Mouse (Mus musculus): ENCODE data around the gene Lnx1.

Gene Lnx1

DNA sequence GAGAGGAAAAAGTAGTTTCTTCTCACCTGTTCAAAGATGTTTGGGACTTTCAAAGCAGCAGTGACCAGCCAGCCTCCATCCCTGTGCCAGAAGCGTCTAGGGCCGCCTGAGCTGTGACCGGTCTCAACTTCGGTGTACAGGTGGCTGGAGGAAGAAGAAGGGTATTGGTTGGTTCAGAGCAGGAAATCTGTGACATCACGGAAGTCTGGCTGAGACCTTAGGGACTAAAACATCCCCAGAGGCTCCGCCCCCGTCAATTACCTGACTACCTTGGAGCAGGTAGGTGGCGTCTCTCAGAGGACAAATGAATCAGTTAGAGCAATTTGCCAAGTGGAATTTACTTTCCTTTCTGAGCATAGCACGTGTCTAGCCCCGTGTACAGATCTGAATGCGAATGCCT is at the start of gene Lnx1:
Lnx1 (minus strand) TSS at position 147 of the 400 bp plus-strand sequence.
- DNase-seq (ENCODE audit: low spot score) = no peak

DNA sequence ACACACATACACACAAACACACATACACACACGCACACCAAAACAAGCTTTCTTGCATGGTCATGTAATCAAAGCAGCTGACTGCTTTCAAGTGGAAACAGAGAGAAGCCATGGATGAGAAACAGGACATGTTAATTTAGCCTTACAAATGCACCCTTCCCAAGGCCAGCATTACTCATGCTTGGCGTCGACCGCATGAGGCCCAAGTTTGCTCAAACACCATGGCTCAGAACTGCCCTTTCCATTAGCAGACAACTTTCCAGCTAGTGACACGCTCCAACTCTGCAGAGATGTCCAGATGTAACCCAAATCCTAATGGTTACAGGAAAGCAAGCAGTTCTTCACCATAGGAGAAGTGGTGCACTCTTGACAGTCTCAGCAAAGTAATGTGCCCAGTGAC is 47.8 kb upstream of the Lnx1 start:
- DNase-seq (ENCODE audit: low spot score) = no peak

DNA sequence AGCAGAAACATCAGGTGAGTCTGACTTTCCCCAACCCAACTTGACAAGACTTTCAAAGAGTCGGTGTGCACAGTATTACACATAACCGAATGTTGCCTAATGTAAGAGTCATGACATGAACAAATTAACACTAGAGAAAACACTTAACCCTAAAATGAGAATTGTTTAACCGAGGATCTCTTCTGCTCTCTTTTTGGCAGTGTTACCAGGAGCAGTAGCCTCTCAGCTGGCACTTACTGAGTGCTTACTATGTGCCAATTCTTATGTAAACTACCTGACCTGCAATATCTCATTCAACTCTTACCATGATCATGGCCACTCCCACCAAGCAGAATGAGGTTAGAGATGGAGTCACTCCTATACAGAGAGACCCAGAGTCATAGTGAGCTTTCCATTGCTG is 44.8 kb upstream of the Lnx1 start:
- DNase-seq (ENCODE audit: low spot score) = no peak

DNA sequence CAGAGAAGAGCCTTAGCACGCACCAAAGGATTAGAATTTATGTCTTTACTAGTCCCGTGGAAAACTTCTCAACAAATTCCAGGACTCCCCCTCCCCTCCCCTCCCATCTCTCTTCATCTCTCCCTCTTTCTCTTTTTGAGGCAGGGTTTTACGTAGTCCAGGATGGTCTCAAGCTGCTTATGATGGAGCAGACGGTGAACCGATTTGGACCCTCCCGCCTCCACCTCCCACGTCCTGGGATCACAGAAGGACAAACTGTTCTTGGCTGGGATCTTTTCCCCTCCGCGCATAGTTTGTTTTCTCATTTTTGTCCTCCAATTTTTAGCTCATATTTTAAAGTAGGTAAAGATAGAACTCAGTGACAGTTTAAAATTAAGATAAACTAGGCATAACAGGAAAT is 38.2 kb upstream of the Lnx1 start:
- DNase-seq (ENCODE audit: low spot score) = no peak

DNA sequence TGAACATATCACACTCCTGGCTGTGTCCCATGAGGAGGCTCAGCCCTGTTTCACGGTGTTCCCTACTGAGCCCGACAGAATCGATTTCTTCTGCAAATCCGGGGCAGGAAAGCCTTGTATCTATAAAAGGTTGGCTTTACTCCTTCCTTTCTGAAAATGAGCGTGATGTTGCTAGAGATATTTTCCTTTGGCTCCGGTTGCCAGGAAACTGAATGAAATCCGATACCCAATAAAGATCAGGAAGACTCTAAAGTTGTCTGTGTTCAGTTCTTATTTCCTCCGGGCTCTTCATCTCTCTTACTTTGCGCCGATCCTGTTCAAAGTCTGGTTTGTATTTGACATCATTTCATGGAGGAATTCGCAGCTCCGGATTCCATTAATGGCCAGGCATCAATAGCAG is 36.7 kb upstream of the Lnx1 start:
- DNase-seq (ENCODE audit: low spot score) = no peak

DNA sequence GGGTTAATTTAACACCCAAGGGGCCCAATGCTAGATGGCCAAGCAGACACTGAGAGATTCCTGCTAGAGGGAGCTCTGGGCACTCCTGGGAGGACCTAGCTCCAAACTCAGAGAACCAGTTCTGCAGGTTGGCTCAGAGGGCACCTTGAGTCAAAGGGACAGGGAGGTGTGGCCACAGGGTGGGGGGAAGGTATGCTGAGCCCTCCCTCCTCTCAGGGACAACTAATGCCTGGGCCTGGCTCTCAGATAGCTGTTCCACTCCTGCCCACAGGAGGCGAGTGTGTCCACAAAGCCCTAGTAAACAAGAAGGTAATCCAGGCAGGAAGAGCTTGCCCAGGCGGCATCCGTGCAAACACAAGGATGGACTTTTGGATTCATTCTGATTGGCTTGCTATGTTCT is 35.6 kb upstream of the Lnx1 start:
- DNase-seq (ENCODE audit: low spot score) = no peak

DNA sequence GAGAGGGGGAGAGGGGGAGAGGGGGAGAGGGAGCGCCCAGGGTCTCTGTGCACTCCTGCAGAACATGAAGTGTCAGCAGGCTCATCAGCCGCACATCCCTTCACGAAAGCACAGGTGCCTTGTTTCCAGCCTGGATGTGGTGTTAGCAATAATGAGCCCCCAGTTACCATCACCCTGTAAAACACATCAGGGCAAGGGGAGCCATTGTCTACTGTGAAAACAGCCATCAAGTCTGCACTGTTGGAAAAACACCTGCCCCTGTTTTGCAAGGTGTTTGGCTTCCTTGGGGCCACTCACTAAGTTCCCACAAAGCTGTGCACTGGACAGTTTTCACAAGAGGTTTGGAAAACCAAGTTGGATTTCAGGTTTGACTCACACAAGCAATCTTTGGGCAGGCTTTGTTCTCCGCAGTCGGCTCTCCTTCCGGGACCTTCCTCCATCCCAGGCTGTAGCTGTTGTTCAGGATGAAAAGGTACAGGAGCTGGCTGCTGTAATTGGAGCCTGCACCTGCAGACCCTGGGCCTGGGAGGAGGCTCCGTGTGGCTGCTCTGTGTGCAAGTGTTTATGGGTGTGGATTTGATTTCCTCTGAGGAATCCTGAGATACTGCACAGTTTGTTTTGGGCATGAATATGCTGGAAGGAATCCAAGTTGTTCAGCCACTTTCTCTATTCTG is 31.3 kb upstream of the Lnx1 start:
- DNase-seq (ENCODE audit: low spot score) = no peak

DNA sequence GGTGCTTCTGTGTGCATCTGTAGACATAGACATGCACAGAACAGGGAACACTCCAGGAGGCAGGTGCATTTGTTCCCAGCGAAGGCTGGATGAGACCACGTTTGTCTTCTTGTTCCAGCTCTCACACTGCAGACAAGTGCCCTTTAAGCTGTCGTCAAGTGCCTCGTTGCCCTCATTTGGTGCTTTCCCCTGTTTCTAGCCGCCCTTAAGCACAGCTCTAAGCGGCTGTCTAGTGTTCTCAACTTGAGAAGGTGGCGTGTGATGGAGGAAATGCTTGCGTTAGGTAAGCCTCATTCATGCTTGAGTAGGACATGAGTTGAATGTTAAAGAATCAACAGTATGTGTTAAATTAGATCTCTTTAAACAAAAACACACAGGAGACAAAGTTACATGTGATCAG is 29.9 kb upstream of the Lnx1 start:
- no peak for DNase-seq (ENCODE audit: low spot score)

DNA sequence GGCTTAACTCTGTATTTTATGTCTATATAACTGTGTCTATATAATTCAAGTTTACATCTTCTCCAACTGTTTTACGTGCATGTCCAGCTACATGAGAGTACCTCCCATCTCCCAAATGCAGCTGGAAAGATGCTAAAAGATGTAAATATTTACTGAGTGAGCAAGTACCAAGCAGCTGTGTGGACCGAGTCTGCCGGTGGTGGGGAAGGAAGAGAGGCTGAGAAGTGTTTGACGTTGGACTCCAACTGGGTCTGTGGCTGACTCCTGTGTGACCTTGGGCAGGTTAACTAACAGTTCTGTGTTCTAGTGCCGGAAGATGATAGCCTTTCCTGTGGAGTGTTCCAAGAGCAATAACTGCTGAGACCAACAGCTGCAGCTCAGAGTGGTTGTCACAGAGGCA is 27.9 kb upstream of the Lnx1 start:
- no peak for DNase-seq (ENCODE audit: low spot score)

DNA sequence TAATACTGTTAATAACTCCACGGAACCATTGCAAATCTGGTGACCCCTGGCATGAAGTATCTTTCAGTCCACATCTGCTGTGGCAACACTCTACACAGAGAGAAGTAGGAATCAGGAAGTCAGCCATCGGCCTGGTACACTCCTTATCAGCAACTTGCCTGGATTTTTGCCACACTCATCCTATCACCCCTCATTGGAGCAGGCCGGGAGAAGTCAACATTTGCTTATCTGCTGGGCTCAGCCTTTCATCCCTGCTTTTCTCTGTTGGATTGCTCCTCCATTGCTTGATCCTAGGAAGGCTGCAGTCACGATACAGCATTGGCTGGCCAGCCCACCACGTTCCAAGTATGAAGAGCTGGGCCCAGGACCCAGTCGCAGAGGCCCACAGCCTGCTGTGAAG is 26.9 kb upstream of the Lnx1 start:
- DNase-seq (ENCODE audit: low spot score) = no peak

DNA sequence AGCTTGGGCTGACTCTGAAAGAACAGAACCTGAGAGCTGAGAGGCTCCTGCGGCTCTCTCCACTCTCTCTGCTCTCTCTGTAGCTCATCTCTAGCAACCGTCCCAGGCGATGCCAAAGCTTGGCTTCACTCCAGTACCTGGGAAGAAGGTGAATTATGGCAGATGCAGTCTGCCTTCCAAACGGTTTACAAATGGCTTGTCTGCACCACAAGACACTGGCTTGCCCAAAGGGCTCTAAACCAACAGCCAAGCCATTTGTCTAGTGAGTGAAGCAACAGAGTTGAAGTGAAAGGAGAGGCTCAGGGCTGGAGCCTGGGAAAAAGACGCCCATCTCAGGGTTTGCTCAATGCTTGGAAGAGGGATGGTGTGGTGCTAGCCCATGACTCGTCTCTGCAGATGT is 25.5 kb upstream of the Lnx1 start:
- DNase-seq (ENCODE audit: low spot score) = no peak

DNA sequence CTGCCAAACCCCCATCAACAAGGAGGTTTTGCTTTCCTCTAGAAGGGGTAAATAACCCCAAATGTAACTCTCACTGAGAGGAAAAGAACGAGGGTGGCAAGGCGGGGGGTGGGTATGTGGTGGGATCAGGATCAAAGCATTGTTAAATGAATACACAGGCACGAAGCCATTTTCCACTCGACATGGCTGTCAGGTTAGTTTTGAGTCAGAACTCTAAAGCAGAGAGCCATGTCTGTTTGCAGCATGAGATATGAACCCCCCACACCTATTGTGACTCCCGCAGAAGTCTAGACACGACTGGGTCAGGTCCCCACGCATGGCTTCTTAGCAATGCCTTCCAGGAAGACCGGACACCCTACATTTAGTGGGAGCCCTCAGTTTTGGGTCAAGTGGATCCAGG is 24.6 kb upstream of the Lnx1 start:
- DNase-seq (ENCODE audit: low spot score) = no peak

DNA sequence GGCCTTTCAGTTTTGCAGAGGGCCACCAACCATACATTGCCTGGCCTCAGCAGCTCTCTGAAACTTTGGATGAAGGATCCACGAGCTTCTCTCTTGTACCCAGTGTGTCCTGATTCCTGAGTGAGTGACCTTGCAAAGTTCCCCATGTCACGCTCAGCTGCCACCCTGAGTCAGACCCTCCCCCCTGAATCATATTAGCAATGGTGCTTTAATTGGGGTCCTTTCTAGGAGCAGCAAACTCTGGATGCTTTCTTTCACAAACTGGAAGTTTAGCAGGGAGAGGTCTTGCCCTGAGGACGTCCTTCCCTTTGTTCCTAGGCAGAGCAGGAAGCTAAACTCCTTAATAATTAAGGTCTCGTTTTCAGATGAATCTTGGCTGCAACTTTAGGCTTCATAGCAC is 22.8 kb upstream of the Lnx1 start:
- DNase-seq (ENCODE audit: low spot score) = no peak

DNA sequence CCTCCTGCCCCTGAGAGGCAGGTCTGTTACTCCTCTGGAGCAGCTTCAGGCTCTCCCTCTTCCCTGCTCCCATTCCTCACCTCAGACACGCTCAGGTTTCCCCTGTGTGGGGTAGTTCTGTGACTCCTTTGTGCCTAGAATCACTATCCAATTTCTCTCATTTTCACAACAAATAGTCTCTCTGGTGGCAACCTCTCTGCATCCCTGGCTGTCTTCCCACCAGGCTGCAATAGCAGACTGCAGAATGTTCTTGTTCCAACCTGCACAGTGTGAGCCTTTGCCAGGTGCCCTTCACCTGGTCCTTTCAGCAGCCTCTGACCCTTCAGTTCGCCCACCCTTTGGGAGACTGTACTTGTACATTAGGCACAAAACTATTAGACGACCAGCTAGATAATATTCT is 19.1 kb upstream of the Lnx1 start:
- DNase-seq (ENCODE audit: low spot score) = no peak

DNA sequence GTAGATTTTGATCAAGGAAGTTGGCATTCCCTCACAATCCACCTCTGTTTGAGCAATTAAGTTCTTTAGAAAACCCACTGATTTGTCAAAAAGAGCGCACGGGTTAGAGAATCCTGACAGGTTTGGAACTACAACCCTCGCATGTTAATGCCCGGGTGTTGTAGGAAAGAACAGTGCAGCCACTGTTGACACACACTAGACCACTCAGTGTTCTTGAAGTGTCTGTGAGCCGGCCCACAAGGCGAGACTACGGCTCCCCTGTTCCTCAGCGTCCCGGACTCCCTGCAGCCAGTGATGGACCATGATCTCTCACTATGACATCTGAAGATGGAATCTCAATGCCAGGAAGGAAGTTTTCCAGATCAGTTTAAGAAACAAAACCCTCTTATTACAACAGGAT is 17.9 kb upstream of the Lnx1 start:
- DNase-seq (ENCODE audit: low spot score) = no peak

DNA sequence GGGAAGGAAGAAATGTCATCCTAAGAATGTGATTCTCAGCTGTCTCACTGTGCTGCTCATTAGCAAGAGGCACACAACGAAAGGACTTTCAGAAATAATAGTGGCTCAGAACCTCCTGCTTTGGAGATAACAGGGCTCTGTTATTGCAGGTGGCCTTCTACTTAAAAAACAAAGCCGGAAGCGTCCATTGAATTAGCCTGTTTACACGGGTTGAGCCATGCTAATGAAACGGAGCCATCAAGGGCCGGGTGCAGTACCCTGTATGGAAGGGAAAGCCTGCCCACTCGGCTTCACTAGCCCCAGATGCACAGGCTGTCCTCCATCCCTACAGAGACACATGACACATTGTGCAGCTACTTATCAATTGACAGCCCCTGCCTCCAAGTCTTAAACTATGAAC is 13.5 kb upstream of the Lnx1 start:
- peak; percentile 38 for DNase-seq (ENCODE audit: low spot score)

DNA sequence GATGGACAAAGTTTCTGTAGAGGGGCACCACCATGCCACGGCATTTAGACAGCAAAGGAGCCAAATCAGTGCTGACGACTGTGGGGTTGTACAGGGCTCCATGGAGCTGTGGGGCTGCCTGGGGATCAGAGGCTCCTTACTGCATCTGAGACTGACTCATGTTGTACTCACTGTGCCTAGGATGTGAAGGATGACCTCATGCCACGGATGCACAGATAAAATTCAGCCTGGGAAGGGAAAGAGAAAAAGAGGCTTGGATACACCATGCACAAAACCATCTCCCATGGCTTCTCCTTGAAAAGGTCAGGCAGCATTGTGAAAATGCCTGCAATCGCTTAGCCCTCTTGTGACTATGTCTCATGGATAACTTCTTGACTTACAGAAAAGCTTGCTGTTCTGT is 10.1 kb upstream of the Lnx1 start:
- no peak for DNase-seq (ENCODE audit: low spot score)

DNA sequence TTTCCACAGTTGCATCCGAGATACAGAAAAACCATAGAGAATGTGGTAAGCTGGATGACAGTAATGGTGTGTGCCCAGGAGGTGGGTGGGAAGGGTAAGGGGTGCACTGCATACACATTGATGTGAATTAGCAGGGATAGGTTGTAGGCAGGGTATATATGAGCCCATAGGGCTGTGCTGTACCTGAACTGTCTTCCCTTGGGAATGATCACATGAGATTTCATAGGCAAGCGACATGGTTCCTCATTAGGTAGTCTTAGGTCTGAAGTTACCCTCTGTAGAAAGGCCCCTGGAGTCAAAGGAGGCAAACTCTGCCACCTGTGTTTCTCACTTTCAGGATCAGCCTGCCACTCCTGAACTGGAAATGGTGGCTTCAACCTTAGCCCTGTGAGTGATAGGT is 9.3 kb upstream of the Lnx1 start:
- DNase-seq (ENCODE audit: low spot score) = no peak

DNA sequence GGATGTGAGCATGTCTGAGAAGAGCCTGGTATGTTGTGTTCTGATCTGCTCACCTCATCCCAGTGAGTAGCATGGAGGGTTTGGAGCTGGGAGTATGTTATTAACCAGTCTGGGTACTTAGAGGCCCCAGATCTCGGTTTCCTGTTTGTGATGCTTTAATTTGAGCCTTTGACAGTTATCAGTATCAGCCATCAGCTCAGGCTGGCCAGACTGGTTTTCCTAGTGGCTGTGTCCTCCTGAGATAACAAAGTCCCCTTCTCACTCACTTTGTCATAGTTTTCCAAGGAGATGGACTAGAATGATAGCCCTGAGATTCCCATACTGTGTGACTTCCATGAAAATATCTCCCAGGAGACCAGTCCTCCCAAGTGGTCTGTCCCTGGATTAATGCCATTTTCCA is 8.3 kb upstream of the Lnx1 start:
- no peak for DNase-seq (ENCODE audit: low spot score)

DNA sequence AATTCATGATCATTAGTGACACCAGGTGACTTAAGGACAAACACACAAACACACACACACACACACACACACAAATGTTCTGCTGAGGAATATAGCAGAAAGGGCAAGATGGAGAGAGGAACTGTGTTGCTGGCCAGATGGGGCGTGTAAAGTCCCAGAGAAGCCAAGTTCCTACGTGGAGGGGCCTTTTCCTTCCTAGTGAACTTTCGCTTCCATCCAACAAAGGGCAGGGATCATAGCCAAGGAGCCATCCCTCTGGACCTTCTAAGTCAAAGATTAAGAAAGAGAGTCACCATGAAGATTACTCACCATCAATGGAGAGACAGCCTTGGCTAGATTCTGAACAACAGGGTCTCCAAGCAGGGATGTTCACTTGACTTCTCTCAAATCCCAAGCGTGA is 7.5 kb upstream of the Lnx1 start:
- no peak for DNase-seq (ENCODE audit: low spot score)

DNA sequence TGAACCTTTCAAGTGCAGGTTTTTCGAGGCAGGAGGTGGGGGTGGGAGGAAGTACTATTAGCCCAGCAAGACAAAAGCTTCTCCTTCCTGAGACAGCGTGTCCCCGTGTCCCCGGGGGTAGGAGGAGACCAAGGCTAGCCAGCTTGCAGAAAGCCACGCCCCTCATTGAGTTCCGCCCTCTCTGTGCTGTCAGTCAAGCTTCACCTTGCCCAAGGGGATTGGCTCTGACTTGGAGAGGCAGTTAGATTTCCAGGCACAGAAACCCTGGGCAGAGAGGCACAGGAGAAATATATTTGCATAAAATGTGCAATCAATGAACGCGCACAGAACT is 1.7 kb upstream of the Lnx1 start:
- peak; percentile 87 for DNase-seq (ENCODE audit: low spot score)

DNA sequence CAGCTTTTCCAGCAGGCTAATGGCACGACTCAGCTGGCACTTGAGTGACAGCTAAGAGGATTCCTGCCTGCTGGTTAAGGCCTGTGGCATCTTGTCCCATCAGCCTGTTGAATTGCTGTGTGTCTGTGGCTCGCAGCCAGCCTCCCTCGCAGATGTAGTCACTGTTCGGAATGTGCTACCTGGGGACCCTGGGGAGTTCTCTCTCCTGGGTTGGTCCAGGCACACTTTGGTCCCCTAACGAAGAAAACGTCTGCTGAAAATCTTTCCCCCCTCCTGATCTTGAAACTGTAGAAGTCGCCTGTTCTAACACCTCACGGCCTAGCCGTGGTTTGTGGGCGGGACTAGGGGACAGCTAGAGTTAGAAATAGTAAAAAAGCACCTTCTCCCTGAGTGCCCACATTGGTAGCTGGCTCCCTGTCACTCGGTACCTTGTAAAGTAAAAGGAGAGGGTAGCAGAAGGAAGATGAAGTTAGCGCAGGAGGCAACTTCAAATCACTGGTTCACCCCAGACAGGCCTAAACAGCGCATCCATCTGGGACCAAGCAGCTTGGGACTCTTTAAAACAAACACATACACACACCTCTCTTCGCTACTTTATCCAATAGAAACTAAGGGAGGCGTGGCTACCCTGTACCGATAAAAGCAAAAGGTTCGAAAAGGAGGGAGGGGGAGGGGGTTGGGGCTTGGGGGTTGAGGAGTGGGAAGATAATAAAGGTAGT is 1.2 kb upstream of the Lnx1 start:
- peak; percentile 57 for DNase-seq (ENCODE audit: low spot score)

DNA sequence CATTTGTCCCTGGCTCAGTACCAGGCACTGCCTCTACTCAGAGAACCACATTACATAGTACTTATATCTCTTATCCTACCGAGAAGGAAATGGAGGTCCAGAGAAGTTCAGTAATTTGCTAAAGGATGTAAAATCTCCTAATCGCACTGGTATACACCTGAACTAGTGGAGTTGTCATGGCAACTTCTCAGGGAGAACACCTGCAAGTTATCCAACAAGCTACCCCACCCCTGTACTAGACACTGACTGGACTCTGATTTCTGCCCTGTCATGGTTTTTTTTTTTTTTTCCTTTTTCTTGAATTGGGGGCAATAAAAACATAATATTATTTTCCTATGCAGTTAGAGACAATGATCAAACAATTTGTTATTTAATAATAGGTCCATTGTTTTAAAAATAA is 1.8 kb downstream of the Lnx1 start:
- DNase-seq (ENCODE audit: low spot score) = no peak

DNA sequence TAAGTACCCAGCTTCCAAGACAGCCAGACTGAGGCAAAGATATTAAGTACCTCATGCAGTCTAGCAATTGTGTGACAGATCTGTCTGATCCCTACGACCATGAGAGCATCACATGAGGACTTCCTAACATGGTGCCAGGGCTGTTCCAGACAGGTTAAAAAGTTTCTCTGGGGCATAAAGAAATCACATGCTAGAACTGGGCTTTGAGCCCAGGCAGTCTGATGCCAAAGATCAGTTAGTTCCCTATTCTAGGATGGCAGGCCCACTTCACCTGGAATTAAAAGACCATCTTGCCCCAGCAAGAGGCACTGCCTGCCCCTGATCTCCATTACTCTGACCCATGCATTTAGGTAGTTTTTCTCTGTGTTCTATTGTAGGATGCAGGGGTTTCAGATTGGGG is 3.0 kb downstream of the Lnx1 start:
- no peak for DNase-seq (ENCODE audit: low spot score)
